In the genomic region with DNA sequence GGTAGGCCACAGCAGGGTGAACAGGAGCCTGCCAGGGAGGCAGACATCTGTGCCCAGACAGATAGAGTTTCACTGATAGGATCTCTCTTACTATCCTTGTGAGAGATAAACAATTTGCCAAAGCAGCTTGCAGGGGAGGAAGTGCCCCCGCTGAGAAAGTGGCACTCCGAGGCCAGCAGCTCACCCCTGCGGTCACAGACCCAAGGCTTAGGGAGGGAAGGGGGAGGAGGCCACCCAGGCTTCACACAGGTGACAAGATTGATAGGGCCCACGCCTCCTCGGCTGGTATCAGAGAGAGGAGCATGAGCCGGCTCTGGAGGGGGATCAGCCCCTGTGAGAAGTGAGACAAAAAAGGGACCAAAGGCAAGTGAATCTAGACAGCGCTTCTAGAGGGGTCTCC, we compare ENCODE assay signal across 11 mouse cellular contexts.
DNase-seq lines count a peak whose midpoint lies in the region; ATAC-seq and TF ChIP-seq lines count a peak whose summit lies in the region.
"Had no signal": no experiment of that assay in that cellular context is flagged by ENCODE, and none has a peak within 500 bp of the region (broad histone marks: within the 10 kb centered on the region; RNA-seq: fewer than 3 reads in every experiment).

No protein-coding gene starts in this region.

- TF ChIP-seq CTCF in lung, postnatal 0 days (IDR thresholded peaks at IDR 0.05), result no peak
- peak; percentile 43; the same call in 1 of the 2 replicates for TF ChIP-seq CTCF in thymus, adult 2 months (IDR thresholded peaks at IDR 0.05; ENCODE audit: borderline replicate concordance, control insufficient read depth, extremely low read depth, insufficient read depth, low read length, poor library complexity)

- no peaks in the 10 kb centered on the region for H3K9me3 ChIP-seq in lung, postnatal 0 days (ENCODE audit: low read length)
- no peaks in the 10 kb centered on the region for H3K9me3 ChIP-seq in embryonic facial prominence, embryonic 11.5 days (replicated peaks; ENCODE audit: control insufficient read depth, low read length)
- H3K9me3 ChIP-seq: stomach, embryonic 15.5 days had no signal

- 5% methylated on average over 7 of the region's 7 CpGs for WGBS in lung, postnatal 0 days
- 14% methylated on average over 7 of the region's 7 CpGs for WGBS in embryonic facial prominence, embryonic 11.5 days
- 0% methylated on average over 7 of the region's 7 CpGs for WGBS in thymus, adult 2 months

- H3K27me3 ChIP-seq in lung, postnatal 0 days (replicated peaks; ENCODE audit: insufficient read depth, low read length), result no peaks in the 10 kb centered on the region
- H3K27me3 ChIP-seq in embryonic facial prominence, embryonic 11.5 days (ENCODE audit: control insufficient read depth, insufficient read depth, low read length), result no peaks in the 10 kb centered on the region
- no peaks in the 10 kb centered on the region for H3K27me3 ChIP-seq in thymus, adult 2 months (ENCODE audit: control insufficient read depth, insufficient read depth, low read length)
- H3K27me3 ChIP-seq: megakaryocyte, embryonic 14.5 days; stomach, embryonic 15.5 days had no signal

- no peak for TF ChIP-seq EP300 in lung, postnatal 0 days (IDR thresholded peaks at IDR 0.05)

- DNase-seq in cerebellum, adult 9-11 months, result peak; percentile 8
- DNase-seq in cerebellum, postnatal 4 days (ENCODE audit: low spot score in 2 of 2), result no peak
- peak; percentile 6 for DNase-seq in lung, postnatal 10 days
- DNase-seq in lung, postnatal 0 days (ENCODE audit: low spot score), result no peak
- DNase-seq in embryonic facial prominence, embryonic 11.5 days (ENCODE audit: low spot score), result no peak
- DNase-seq in thymus, adult 2 months, result peak; percentile 87
- no peak for DNase-seq in left cerebral cortex, postnatal 4 days
- no peak for DNase-seq in gastrocnemius, postnatal 36 days
- DNase-seq: kidney, postnatal 10 days had no signal

- ATAC-seq in lung, postnatal 0 days, result no peak
- no peak for ATAC-seq in embryonic facial prominence, embryonic 11.5 days (replicated peaks; ENCODE audit: insufficient number of reproducible peaks, low FRiP score, low TSS enrichment, low read depth)

- no peaks in the 10 kb centered on the region for H3K36me3 ChIP-seq in lung, postnatal 0 days (ENCODE audit: insufficient read depth, low read length)
- H3K36me3 ChIP-seq in embryonic facial prominence, embryonic 11.5 days (replicated peaks; ENCODE audit: control insufficient read depth, insufficient read depth, low read depth, low read length), result no peaks in the 10 kb centered on the region
- no peaks in the 10 kb centered on the region for H3K36me3 ChIP-seq in thymus, adult 2 months (ENCODE audit: control insufficient read depth, insufficient read depth, low read length)
- H3K36me3 ChIP-seq: stomach, embryonic 15.5 days had no signal

- H3K27ac ChIP-seq in lung, postnatal 0 days (ENCODE audit: low read length), result no peak overlapping the region
- H3K27ac ChIP-seq in embryonic facial prominence, embryonic 11.5 days (replicated peaks; ENCODE audit: low read depth, low read length), result no peak overlapping the region
- H3K27ac ChIP-seq in thymus, adult 2 months (ENCODE audit: control insufficient read depth, insufficient read depth, low read length), result peak overlapping the region; percentile 96
- H3K27ac ChIP-seq: stomach, embryonic 15.5 days had no signal

- H3K4me2 ChIP-seq in lung, postnatal 0 days (replicated peaks; ENCODE audit: low read depth, low read length), result no peak overlapping the region
- H3K4me2 ChIP-seq in embryonic facial prominence, embryonic 11.5 days (ENCODE audit: low read depth, low read length), result no peak overlapping the region
- H3K4me2 ChIP-seq: stomach, embryonic 15.5 days had no signal

- no peak overlapping the region for H3K9ac ChIP-seq in lung, postnatal 0 days (replicated peaks; ENCODE audit: low read depth)
- H3K9ac ChIP-seq in embryonic facial prominence, embryonic 11.5 days (replicated peaks; ENCODE audit: low read length), result 0 out of 2 replicates have a peak overlapping the region, but pooled peaks have one; percentile 22
- H3K9ac ChIP-seq: stomach, embryonic 15.5 days had no signal

- H3K4me1 ChIP-seq in lung, postnatal 0 days (ENCODE audit: insufficient read depth, low read depth, low read length), result no peaks in the 10 kb centered on the region
- H3K4me1 ChIP-seq in embryonic facial prominence, embryonic 11.5 days (ENCODE audit: control insufficient read depth, insufficient read depth, low read length), result peaks cover 5% of the 10 kb centered on the region
- peaks cover 61% of the 10 kb centered on the region for H3K4me1 ChIP-seq in thymus, adult 2 months (replicated peaks; ENCODE audit: control insufficient read depth, insufficient read depth, low read length)
- H3K4me1 ChIP-seq: megakaryocyte, embryonic 14.5 days; stomach, embryonic 15.5 days had no signal

- no peak overlapping the region for H3K4me3 ChIP-seq in lung, postnatal 0 days (ENCODE audit: low read depth, low read length)
- H3K4me3 ChIP-seq in embryonic facial prominence, embryonic 11.5 days (ENCODE audit: low read depth, low read length), result no peak overlapping the region
- H3K4me3 ChIP-seq in thymus, adult 2 months (ENCODE audit: control insufficient read depth, insufficient read depth, low read length), result no peak overlapping the region
- H3K4me3 ChIP-seq: megakaryocyte, embryonic 14.5 days; stomach, embryonic 15.5 days had no signal

- peak; percentile 27; the same call in 1 of the 2 replicates for TF ChIP-seq POLR2A in thymus, adult 2 months (IDR thresholded peaks at IDR 0.05; ENCODE audit: control insufficient read depth, extremely low read depth, insufficient read depth, low read length, poor library complexity)

- intact Hi-C loops in left cerebral cortex, postnatal 4 days (cut with DNase I), result no loop called here
- intact Hi-C loops in gastrocnemius, postnatal 36 days (cut with DNase I), result no loop called here

Comparison
In these comparisons a context has a peak if more than half of its experiments do, and no peak if none do; other contexts are left out.
1. DNase-seq: peak in cerebellum, adult 9-11 months (single experiment), lung, postnatal 10 days (single experiment) and thymus, adult 2 months (single experiment); none in cerebellum, postnatal 4 days (0 of 2), lung, postnatal 0 days (single experiment), embryonic facial prominence, embryonic 11.5 days (single experiment), left cerebral cortex, postnatal 4 days (single experiment) and gastrocnemius, postnatal 36 days (0 of 2).